Mouse (Mus musculus): ENCODE measurements around the gene Enkd1. TPM values are rescaled to one million over a fixed set of nuclear protein-coding genes. Genes with fewer than 3 reads are reported as not detected.

Enkd1 gene
- polyA plus RNA-seq, 1 experiment from 2014 or later = 19.0 TPM

DNA sequence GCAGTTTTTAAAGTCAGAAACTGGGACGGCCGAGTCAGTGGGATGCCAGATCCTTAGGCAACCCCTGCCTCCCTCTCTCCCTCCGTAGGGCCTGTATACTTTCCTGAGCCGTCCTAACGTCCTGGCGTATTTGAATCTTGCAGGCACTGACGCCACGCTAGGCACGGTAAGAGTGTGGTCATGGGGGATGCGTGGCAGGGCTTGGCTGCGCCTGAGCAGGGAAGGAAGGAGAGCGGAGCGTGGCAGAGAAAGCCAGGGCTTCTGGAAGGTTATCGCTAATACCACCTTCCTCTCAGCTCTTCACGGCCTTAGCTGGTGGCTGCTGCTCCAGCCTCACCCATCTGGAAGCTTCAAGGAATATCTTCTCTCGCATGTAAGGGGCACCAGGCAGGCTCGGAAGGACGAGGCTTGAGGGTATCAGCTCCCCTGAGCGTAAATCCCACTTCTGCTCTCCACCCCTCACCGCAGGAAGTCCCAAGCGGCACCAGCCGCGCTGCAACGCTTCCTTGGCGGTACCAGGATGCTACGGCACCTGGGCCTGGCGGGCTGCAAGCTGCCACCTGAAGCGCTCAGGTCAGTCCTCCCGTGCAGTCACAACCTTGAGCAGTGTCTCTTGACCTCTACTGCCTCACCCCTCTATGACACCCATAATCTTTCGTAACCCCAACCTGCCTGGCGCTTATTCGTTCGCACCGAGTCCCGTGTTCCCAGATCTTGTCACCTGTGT, 18.6 kb downstream of the Enkd1 start:
- Histone ChIP-seq H3K4me2 (ENCODE audit: low read length) (no peak overlapping the region), H3K27ac (ENCODE audit: low read depth, low read length) (no peak overlapping the region), H3K27me3 (replicated peaks; ENCODE audit: control insufficient read depth, insufficient read depth, low read length) (no peaks in the 10 kb centered on the region), H3K36me3 (ENCODE audit: control insufficient read depth, insufficient read depth, low read length) (peaks cover 6% of the 10 kb centered on the region; the same call in 1 of the 2 replicates), H3K4me3 (ENCODE audit: low read depth, low read length) (no peak overlapping the region), H3K9ac (ENCODE audit: low read length) (no peak overlapping the region), H3K9me3 (replicated peaks; ENCODE audit: control insufficient read depth, low read length) (no peaks in the 10 kb centered on the region), H3K4me1 (ENCODE audit: control insufficient read depth, insufficient read depth, low read length) (peaks cover 5% of the 10 kb centered on the region; the same call in 1 of the 2 replicates)
- no peak for ATAC-seq
- WGBS = 63% methylated on average over 35 of the region's 35 CpGs
- no peak for DNase-seq (ENCODE audit: low spot score)

DNA sequence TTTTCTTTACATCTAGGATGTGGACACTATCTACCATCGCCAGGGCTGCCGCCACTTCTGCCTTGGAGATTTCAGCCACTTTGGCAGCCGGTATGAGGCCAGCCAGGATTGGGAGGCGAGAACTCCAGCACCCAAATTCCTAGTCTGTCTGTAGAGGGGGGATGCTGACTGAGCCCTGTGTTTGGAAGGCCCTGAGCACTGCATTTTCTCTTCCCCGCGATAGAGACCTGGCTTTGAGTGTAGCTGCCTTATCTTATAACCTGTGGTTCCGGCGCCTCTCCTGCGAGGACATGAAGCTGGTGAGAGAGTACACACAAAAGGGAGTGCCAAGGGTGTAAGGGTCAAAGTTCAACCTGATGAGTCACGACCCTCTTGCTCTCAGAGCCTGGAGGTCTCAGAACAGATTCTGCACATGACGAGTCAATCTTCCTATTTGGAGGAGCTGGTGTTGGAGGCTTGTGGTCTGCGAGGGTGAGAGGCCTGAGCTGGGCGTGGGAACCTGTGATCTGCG, 19.7 kb downstream of the Enkd1 start:
- 78% methylated on average over 14 of the region's 14 CpGs for WGBS
- DNase-seq (ENCODE audit: low spot score) (no peak), ATAC-seq (no peak)
- no peak overlapping the region for H3K4me2 ChIP-seq (ENCODE audit: low read length)
- H3K9ac ChIP-seq (ENCODE audit: low read length) = no peak overlapping the region
- H3K9me3 ChIP-seq (replicated peaks; ENCODE audit: control insufficient read depth, low read length) = no peaks in the 10 kb centered on the region
- no peak overlapping the region for H3K27ac ChIP-seq (ENCODE audit: low read depth, low read length)
- H3K27me3 ChIP-seq (replicated peaks; ENCODE audit: control insufficient read depth, insufficient read depth, low read length) = no peaks in the 10 kb centered on the region
- peaks cover 18% of the 10 kb centered on the region for H3K36me3 ChIP-seq (ENCODE audit: control insufficient read depth, insufficient read depth, low read length)
- H3K4me1 ChIP-seq (ENCODE audit: control insufficient read depth, insufficient read depth, low read length) = no peaks in the 10 kb centered on the region
- H3K4me3 ChIP-seq (ENCODE audit: low read depth, low read length) = no peak overlapping the region

DNA sequence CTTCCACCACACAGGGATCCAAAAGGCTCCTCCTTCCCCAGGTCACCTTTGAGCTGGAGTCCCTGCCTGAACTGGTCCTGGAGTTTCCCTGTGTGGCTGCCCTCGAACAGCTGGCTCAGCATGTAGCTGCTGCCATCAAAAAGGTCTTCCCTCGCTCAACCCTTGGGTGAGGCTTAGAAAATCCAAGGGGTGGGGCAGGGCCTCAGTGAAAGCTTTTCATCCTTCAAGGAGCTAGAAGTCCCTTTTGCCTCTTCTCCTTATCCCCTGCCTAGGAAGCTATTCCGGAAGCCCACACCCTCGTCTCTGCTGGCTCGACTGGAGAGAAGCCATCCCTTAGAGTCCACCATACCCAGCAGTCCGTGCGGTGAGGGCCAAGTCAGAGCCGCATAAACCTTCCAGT, 20.5 kb downstream of the Enkd1 start:
- no peak overlapping the region for H3K4me3 ChIP-seq (ENCODE audit: low read depth, low read length)
- WGBS = 67% methylated on average over 8 of the region's 8 CpGs
- no peak overlapping the region for H3K9ac ChIP-seq (ENCODE audit: low read length)
- no peaks in the 10 kb centered on the region for H3K27me3 ChIP-seq (replicated peaks; ENCODE audit: control insufficient read depth, insufficient read depth, low read length)
- H3K4me1 ChIP-seq (ENCODE audit: control insufficient read depth, insufficient read depth, low read length) = no peaks in the 10 kb centered on the region
- DNase-seq (ENCODE audit: low spot score) (no peak), ATAC-seq (no peak)
- H3K36me3 ChIP-seq (ENCODE audit: control insufficient read depth, insufficient read depth, low read length) = peaks cover 25% of the 10 kb centered on the region
- no peaks in the 10 kb centered on the region for H3K9me3 ChIP-seq (replicated peaks; ENCODE audit: control insufficient read depth, low read length)
- no peak overlapping the region for H3K27ac ChIP-seq (ENCODE audit: low read depth, low read length)
- no peak overlapping the region for H3K4me2 ChIP-seq (ENCODE audit: low read length)

DNA sequence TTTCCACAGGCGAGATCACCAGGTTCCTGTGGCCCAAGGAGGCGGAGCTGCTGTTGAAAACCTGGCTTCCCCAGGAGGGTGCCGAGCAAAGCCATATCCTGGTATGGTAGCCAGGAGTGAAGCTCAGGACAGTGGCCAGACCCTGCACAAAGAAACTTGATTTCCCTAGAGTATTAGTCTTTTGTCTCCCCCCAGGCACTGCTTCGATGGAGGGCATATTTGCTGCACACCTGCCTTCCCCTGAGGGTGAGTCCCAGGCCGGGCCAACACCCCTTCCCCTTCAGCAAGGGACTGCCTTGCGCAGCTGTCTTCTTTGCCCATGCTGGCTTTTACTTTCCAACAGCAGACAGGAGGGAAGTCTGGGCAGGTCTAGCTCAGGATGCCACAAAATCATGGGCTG, 21.5 kb downstream of the Enkd1 start:
- Histone ChIP-seq H3K4me2 (ENCODE audit: low read length) (no peak overlapping the region), H3K9me3 (replicated peaks; ENCODE audit: control insufficient read depth, low read length) (no peaks in the 10 kb centered on the region), H3K4me3 (ENCODE audit: low read depth, low read length) (no peak overlapping the region), H3K9ac (ENCODE audit: low read length) (no peak overlapping the region), H3K36me3 (ENCODE audit: control insufficient read depth, insufficient read depth, low read length) (peaks cover 33% of the 10 kb centered on the region), H3K27me3 (replicated peaks; ENCODE audit: control insufficient read depth, insufficient read depth, low read length) (no peaks in the 10 kb centered on the region), H3K27ac (ENCODE audit: low read depth, low read length) (no peak overlapping the region), H3K4me1 (ENCODE audit: control insufficient read depth, insufficient read depth, low read length) (no peaks in the 10 kb centered on the region)
- WGBS = 69% methylated on average over 6 of the region's 6 CpGs
- ATAC-seq (no peak), DNase-seq (ENCODE audit: low spot score) (no peak)

GRCm38 (mm10) chr8:105685796-105686308, 22.2 kb downstream of the Enkd1 start, which contains the start of gene Carmil2:
Gene Carmil2 (plus strand): TSS chr8:105686274.
- Histone ChIP-seq H3K9ac (ENCODE audit: low read length) (no peak within 1 kb of the TSS), H3K27me3 (replicated peaks; ENCODE audit: control insufficient read depth, insufficient read depth, low read length) (no peaks in the 10 kb centered on the region), H3K9me3 (replicated peaks; ENCODE audit: control insufficient read depth, low read length) (no peaks in the 10 kb centered on the region), H3K27ac (ENCODE audit: low read depth, low read length) (no peak within 1 kb of the TSS), H3K36me3 (ENCODE audit: control insufficient read depth, insufficient read depth, low read length) (peaks cover 40% of the 10 kb centered on the region), H3K4me2 (ENCODE audit: low read length) (no peak within 1 kb of the TSS), H3K4me1 (ENCODE audit: control insufficient read depth, insufficient read depth, low read length) (no peaks in the 10 kb centered on the region), H3K4me3 (ENCODE audit: low read depth, low read length) (no peak within 1 kb of the TSS)
- peak; percentile 29; the same call in 1 of the 2 replicates for ATAC-seq
- DNase-seq (ENCODE audit: low spot score) = no peak
- 17% methylated on average over 26 of the region's 26 CpGs for WGBS

- 79% methylated on average over 7 of the region's 7 CpGs for WGBS
- no peak overlapping the region for H3K9ac ChIP-seq (ENCODE audit: low read length)
Observed at GRCm38 (mm10) chr8:105685325-105685724, 22.7 kb downstream of the Enkd1 start.

GRCm38 (mm10) chr8:105677891-105678290, 30.1 kb downstream of the Enkd1 start:
- H3K9me3 ChIP-seq (replicated peaks; ENCODE audit: control insufficient read depth, low read length) = no peaks in the 10 kb centered on the region
- peaks cover 92% of the 10 kb centered on the region for H3K36me3 ChIP-seq (ENCODE audit: control insufficient read depth, insufficient read depth, low read length)
- no peak overlapping the region for H3K9ac ChIP-seq (ENCODE audit: low read length)
- DNase-seq (ENCODE audit: low spot score) (no peak), ATAC-seq (no peak)
- no peak overlapping the region for H3K27ac ChIP-seq (ENCODE audit: low read depth, low read length)
- H3K4me2 ChIP-seq (ENCODE audit: low read length) = no peak overlapping the region
- no peaks in the 10 kb centered on the region for H3K4me1 ChIP-seq (ENCODE audit: control insufficient read depth, insufficient read depth, low read length)
- no peak overlapping the region for H3K4me3 ChIP-seq (ENCODE audit: low read depth, low read length)
- H3K27me3 ChIP-seq (replicated peaks; ENCODE audit: control insufficient read depth, insufficient read depth, low read length) = no peaks in the 10 kb centered on the region
- WGBS = 93% methylated on average over 1 of the region's 1 CpGs

More at GRCm38 (mm10) chr8:105685325-105685724, 22.7 kb downstream of the Enkd1 start:
- peaks cover 45% of the 10 kb centered on the region for H3K36me3 ChIP-seq (ENCODE audit: control insufficient read depth, insufficient read depth, low read length)
- no peaks in the 10 kb centered on the region for H3K9me3 ChIP-seq (replicated peaks; ENCODE audit: control insufficient read depth, low read length)
- H3K27me3 ChIP-seq (replicated peaks; ENCODE audit: control insufficient read depth, insufficient read depth, low read length) = no peaks in the 10 kb centered on the region
- ATAC-seq (no peak), DNase-seq (ENCODE audit: low spot score) (no peak)
- H3K27ac ChIP-seq (ENCODE audit: low read depth, low read length) = no peak overlapping the region
- no peaks in the 10 kb centered on the region for H3K4me1 ChIP-seq (ENCODE audit: control insufficient read depth, insufficient read depth, low read length)
- H3K4me3 ChIP-seq (ENCODE audit: low read depth, low read length) = no peak overlapping the region
- no peak overlapping the region for H3K4me2 ChIP-seq (ENCODE audit: low read length)

GRCm38 (mm10) chr8:105661167-105661566, 46.8 kb downstream of the Enkd1 start:
- Histone ChIP-seq H3K4me1 (ENCODE audit: control insufficient read depth, insufficient read depth, low read length) (no peaks in the 10 kb centered on the region), H3K9me3 (replicated peaks; ENCODE audit: control insufficient read depth, low read length) (no peaks in the 10 kb centered on the region), H3K4me2 (ENCODE audit: low read length) (no peak overlapping the region), H3K4me3 (ENCODE audit: low read depth, low read length) (no peak overlapping the region), H3K27me3 (replicated peaks; ENCODE audit: control insufficient read depth, insufficient read depth, low read length) (no peaks in the 10 kb centered on the region), H3K9ac (ENCODE audit: low read length) (no peak overlapping the region), H3K36me3 (ENCODE audit: control insufficient read depth, insufficient read depth, low read length) (peaks cover 24% of the 10 kb centered on the region), H3K27ac (ENCODE audit: low read depth, low read length) (no peak overlapping the region)
- WGBS = 85% methylated on average over 3 of the region's 3 CpGs
- ATAC-seq = no peak
- DNase-seq (ENCODE audit: low spot score) = peak; percentile 60

- Histone ChIP-seq H3K4me2 (ENCODE audit: low read length) (no peak overlapping the region), H3K27ac (ENCODE audit: low read depth, low read length) (no peak overlapping the region), H3K4me3 (ENCODE audit: low read depth, low read length) (no peak overlapping the region), H3K27me3 (replicated peaks; ENCODE audit: control insufficient read depth, insufficient read depth, low read length) (no peaks in the 10 kb centered on the region), H3K9ac (ENCODE audit: low read length) (no peak overlapping the region), H3K36me3 (ENCODE audit: control insufficient read depth, insufficient read depth, low read length) (peaks cover 18% of the 10 kb centered on the region), H3K9me3 (replicated peaks; ENCODE audit: control insufficient read depth, low read length) (no peaks in the 10 kb centered on the region), H3K4me1 (ENCODE audit: control insufficient read depth, insufficient read depth, low read length) (no peaks in the 10 kb centered on the region)
- ATAC-seq (no peak), DNase-seq (ENCODE audit: low spot score) (no peak)
Observed at GRCm38 (mm10) chr8:105657641-105658040, 50.4 kb downstream of the Enkd1 start.
